Mouse (Mus musculus) retina, postnatal 1 day (tissue): ENCODE measurements at regions not wholly inside any gene's neighbourhood (a gene's known extent, or its start where the extent isn't known, plus 50 kb on each side); places are given as distances from the start of the nearest gene placed in this dataset.

Source experiments
- DNase-seq: peaks from one replicate; pipeline ENCODE4 v3.0.0-alpha.2; 2012

DNA sequence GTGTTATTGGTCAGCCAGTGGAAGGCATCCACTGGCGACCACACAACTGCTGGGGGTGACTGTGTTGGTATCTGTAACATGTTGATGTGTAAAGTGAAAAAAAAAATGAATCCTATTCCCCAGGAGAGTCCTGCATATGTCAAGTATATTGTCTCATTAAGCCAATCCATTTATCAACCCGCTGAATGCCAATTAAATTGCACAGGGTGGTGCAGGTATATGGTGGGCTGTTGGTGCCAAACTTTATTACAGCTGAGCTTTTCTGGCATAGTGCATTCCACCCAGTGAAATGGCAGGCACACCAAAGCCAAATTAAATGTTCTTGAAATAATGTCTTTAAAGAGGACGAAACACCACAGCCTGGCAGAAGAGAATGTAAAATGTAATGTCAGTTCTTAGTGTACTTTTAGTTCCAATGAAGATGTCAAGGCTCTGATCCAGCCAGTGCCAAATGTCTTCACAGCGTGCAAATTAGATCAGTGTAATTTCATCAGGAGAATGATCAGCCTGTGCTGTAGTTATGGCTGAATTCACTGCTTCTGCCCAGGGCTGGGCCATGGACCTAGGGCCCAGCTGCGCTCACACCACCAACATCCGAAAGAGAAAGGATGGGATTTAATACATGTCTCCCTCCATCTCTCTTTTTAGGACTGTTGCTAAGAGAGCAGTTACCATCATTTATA, 66.6 kb upstream of the Itga4 start:
- DNase-seq: no peak

DNA sequence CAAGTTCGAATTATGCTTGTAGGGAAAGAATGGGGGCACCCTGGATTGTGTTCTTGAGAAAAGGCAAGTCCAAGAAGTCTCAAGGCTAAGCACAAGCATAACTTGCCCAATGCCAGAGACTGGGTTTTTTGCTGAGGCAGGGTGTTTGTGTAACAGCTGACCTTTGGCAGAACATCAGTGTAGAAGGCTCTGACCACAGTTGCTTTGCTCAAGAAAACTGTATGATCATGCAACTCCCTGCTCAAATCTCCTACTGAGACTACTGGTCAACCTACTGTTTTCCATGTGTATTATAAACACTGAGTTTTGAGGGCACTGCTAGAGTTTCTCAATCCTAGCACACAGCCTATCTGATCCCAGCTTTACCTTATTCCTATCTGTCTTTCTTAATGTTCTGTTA, 61.4 kb upstream of the Itga4 start:
- DNase-seq: no peak

DNA sequence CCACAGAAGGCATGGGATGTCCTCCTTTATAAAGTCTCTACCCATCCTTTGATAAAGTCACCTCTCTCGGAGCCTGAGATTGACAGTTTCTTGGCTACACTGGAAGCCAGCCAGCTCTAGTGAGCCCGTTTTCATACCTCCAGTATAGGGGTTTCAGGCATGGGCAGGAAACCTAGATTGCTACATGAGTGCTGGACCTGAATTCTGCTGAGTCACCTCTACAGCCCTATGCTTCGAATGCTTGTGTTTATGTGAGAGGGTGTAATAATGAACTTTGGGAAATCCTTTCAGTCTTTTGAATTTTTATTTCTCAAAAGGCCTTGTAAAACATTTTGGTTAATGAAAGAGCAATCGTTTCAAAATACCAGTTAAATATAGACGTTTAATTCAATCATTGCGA, 53.5 kb upstream of the Itga4 start:
- DNase-seq: no peak
